Mouse (Mus musculus): ENCODE measurements around the gene Cmya5. TPM values are rescaled to one million over a fixed set of nuclear protein-coding genes. Genes with fewer than 3 reads are reported as not detected.
A peak's percentile ranks its signal among the peaks of the same experiment; 100 is the strongest.

The Cmya5 gene
- total RNA-seq, 2 experiments from 2014 or later = 2.8 to 3.1 TPM

DNA sequence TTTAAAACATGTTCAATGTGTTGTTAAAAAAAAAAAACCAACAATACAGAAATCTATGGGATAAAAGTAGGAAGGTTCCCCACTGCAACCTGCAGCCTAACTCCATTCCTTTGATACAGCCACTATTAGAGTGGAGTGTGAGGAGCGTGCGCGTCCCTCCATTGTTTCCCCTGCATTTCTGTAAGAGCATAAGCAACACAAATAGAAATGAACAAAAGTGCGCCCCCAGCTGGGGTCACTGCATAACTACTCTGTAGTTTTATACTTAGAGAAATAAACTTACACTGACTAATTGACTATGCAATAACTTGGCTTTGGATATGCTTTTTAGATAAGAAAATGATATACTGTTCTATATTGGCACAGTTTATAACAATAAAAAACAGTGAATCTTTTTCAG, 75.0 kb downstream of the Cmya5 start:
- peak in 1 of 2 experiments; percentile 54 for DNase-seq (ENCODE audit: extremely low spot score in 1 of 2, low spot score in 1 of 2)

DNA sequence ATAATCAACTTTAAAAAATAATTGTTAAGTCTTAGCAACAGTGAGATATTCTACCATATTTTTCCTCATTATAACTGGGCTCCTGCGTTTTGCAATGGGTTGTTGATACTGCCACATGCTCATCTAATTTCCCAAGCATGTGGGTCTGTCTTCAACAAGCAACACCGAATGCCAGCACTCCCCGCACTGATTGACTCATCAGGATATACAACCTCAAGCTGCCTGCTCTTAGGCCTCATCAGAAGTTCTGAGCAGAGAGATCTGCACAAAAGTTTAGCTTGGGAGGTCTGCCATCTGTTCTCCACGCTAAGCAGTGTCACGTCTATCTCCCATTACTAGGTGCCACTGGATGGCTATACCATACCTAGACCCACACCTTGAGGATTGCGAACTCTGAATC, 76.2 kb downstream of the Cmya5 start:
- DNase-seq (ENCODE audit: extremely low spot score in 1 of 2, low spot score in 1 of 2) = no peak

DNA sequence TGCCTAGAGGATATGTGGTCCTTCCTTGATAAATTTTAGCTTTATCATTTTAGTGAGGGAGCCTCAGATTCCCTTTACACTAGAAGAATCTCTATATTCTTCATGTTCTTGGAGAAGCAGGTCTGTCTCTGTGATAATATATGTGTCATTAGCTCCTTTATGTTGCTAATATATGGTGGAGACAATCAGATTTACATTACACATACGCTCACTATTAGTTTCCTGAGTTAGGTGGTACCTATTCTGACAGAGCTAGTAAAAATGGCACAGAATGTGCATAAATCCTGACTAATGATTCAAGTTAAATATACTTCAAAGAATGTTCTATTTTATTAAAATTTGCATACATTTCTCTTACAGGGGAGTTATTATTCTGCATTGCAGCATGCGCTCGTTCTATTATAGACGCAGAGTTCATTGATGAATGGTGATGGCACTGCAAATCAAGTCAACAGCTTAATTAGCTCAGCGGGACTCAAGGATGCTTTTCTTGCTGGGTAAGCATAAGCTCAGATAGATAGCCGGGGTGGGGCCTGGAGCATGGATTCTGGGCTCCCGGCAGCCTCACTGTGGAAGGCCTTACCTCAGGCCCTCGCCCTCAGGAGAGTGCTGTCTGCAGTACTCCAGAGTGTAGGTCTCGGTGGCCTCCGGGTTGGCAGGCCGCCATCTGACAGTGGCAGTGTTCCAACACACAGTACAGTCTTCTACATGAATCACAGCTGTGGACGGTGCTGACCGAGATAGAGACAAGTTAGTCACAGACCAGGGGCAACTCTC, 81.5 kb downstream of the Cmya5 start:
- DNase-seq (ENCODE audit: extremely low spot score in 1 of 2, low spot score in 1 of 2) = peak in 1 of 2 experiments; percentile 41

DNA sequence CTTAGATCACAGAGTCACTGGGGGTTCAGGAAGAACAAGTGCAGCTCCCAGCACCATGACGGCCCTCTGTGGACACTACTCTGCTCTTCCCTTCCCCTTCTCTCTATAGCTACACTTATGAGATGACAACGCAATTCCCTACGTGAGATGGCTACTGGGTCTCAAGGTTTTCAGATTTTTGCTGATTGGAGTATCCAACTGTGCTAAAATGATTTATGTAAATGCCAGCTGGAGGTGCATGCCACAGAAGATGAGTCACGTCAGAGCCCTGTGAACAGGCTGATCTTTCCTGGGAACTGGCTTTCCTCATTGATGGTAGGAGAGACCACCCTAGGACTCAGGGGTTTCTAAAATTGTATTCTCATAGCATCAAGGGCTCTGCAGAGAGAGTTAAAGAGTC, 83.2 kb downstream of the Cmya5 start:
- DNase-seq (ENCODE audit: extremely low spot score in 1 of 2, low spot score in 1 of 2) = no peak

DNA sequence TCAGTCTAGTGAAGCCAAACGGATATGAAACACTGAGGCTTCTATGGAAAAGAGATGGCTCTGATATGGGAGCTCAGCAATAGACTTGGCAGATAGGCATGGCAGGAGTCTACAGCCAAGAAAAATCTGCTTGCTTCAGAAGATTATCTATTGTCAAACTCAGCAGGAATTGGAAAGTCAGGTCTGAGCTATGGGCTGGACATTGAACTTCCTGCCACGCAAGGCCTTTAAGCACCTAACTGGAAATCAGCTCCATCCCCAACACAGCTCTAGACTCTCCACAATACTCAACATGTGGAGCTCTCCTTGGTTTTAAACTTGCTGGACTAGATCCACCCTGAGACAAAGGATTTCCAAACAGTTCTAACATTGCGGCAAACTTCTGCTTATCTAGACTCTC, 84.1 kb downstream of the Cmya5 start:
- DNase-seq (ENCODE audit: extremely low spot score in 1 of 2, low spot score in 1 of 2) = no peak

DNA sequence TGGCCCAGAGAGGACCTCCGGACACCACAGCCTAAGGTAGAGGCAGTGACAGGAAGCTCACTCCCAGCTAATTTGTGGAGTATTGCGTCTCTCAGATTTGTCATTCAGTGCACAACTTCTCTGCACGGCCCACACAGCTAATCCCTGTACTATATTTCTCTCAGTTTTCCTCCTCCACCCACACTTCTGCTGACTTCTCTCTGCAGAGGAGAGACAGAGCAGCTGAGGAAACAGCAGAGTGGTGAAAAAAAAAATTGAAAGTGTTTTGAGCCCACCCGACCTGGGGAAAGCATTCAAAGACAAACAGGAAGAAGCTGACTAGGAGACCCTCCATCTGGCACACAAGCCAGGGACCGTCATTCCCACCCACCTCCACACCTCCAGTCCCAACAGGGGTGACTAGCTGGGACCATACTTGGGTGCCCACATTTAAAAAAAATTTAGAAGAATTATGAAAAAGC, 85.9 kb downstream of the Cmya5 start:
- peak in 1 of 2 experiments; percentile 17 for DNase-seq (ENCODE audit: extremely low spot score in 1 of 2, low spot score in 1 of 2)

DNA sequence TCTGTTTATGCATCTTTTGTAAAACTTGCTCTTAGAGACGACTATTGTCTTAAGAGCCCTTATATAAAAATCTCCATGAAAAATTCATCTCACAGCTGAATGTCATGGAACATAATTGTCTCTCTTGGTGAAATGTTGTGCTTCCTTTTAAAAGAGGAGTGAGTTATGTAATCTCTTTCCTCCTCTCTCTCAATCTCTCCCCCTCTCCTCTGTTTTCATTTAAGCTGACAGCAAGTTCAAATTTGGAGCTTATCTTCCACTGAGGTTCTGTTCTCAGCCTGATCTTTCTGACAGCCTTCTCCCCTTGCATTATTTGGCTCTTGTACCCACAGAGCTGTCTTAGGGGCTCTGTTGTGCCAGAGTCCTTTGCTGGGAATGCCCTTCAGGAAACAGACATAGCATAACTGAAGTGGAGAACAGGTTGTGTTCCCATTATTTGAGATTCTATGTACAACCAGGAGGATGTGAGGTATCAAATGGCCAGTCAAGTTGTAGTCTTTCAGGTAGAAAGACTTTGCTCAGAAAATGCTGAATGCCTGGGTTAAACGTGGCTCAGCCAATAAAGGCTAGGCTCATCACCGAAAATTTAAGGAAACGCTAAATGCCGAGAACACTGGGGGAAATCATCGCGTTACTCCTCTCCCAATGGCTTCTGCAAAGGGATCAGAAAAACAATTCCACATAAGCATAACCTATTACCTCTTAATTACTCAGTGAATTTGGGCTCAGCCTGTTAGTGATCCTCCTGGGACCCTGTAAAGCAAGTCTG, 86.8 kb downstream of the Cmya5 start:
- DNase-seq (ENCODE audit: extremely low spot score in 1 of 2, low spot score in 1 of 2) = no peak

DNA sequence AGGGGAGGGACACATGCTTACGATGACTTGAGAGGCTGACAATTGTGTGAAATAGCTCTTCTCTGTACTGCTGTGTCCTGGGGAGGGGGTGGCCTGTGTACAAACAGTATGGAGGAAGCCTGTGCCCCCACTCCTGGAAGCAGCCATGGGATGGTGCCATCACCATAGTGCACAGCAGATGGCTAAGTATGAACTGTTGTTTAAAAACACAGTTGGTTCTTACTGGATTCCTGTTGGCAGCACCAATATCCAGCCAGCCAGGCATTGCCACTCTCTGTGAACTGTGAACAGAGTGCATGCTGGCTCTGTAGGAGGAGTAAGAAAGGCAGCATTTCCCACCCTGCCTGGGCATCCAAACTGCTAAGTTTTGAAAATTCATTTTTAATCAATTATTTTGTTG, 88.4 kb downstream of the Cmya5 start:
- DNase-seq (ENCODE audit: extremely low spot score in 1 of 2, low spot score in 1 of 2) = peak in 1 of 2 experiments; percentile 38

DNA sequence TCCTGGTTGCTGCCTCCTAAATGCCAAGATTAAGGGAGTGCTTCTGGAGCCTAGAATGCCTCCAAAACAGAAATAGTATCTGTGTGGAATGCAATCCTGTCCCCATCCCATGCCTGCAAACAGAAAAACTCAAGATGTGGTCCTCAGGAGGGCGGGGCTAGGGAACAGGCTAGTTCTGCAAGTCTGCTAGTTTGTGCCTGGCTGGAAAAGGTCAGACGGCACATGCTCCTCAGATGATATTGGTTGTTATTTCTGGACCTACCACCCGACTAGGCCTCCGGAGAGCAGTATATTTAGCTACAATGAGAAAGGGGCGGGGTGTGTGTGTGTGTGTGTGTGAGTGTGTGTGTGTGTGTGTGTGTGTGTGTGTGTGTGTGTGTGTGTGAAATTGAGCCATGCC, 93.0 kb downstream of the Cmya5 start:
- no peak for DNase-seq (ENCODE audit: extremely low spot score in 1 of 2, low spot score in 1 of 2)

DNA sequence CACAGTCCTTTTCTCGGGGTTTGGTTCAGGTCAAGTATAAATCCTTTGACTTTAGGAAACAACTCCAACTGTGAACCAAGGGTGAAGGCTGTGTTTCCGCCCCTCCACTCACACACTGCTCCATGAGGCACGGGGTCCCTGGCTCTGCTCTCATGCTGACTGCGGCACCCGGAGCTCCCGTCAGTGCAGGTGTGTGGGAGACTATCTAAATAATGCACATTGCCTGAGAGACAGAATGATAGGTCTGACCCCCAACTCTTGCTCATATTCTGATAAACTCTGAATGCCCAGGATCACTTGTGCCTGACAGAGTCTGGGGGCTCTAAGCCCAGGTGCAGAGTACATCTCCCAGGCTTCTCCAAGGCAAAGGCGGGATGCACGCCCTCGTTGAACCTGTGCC, 103.5 kb downstream of the Cmya5 start:
- no peak for DNase-seq (ENCODE audit: extremely low spot score in 1 of 2, low spot score in 1 of 2)

DNA sequence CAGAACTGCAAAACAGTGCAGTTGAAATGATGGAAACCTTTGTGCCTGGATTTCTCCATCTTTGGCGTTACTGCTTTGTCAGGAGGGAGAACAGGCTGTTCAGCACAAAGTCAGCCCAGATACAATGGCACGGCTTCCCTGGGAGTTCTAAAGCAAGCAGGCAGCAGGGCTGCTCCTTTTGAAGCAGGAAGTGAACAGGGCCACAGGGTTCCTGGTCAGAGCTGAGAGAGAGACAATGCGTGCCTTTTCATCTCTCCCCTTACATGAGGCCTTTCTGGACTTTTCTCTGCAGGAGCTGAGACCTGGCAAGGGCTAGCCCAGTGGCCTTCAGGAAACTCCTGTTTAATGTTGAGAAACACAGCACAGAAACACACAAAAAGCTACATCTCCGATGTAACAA, 108.3 kb downstream of the Cmya5 start:
- DNase-seq (ENCODE audit: extremely low spot score in 1 of 2, low spot score in 1 of 2) = no peak

DNA sequence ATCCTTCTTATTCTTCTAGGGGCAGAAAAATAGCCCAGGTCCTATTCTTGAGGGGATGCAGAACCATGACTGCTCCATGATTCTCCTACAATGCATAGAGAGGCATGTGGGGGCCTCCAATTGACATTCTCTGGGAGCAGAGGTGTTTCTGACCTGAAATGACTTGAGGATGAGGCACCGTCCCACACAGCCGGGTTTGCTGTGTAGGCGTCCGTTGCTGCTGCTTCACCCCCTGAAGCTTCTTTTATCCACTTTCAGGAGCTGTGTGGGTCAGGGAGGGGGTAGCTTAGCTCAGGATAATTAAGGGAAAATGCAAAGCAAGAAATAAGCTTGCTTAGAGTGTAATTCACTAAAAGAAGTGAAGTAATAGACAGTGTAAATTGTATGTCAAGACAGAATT, 115.2 kb downstream of the Cmya5 start:
- DNase-seq (ENCODE audit: extremely low spot score in 1 of 2, low spot score in 1 of 2) = no peak

DNA sequence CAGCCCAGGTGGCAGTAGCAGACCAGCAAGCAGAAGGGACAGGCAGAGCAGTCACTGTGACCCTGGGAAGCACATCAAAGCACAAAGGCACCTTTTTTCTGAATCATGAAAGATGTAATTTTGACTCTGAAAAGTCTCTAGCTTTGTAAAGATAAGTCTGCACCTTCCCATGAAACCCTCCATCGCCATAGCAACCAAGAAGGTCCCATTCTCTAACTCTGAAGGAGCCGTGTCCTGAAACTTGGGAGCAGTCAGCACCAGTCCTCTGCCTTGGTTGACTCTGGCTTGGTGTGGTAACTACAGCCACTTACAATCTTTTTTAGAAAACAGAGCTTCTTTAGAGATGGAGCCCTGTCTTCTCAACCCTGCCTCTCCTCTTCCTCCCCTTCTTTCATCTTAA, 119.7 kb downstream of the Cmya5 start:
- no peak for DNase-seq (ENCODE audit: extremely low spot score in 1 of 2, low spot score in 1 of 2)

DNA sequence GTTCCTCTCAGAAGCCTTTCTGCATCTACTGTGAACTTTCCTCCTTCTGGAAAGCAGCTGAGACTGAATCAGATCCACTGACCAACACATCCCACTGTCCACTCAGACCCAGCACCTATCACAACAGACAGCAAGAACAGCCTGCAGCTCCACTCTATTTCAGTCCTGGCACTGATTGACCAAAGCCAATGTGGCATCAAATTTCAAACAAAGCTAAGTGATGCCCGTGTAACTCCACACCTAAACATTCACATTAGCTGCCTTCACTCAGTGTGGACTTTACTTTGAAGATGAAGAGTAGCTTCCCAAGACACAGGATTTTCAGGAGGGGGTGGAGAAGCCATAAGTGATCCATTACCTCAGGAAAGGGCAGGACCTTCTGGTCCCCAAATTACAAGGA, 122.4 kb downstream of the Cmya5 start:
- no peak for DNase-seq (ENCODE audit: extremely low spot score in 1 of 2, low spot score in 1 of 2)

DNA sequence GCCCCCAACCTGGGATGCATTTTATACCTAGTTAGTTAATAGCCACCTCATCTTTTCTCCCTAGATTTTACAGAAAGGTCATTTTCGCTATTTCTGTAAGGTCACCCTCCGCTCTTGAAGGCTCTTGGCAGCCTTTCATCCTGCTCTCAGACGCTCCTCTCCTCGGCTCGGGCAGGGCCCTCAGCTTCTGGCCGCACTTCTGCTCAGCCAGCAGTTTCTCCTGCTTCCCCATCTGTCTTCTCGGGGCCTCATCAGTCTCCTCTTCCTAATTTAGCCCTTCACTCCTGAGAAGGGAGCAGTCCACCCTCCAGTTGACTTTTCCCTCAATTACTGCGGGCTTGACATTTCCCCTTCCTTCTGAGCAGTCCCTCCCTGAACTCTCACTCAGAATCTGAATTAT, 131.6 kb downstream of the Cmya5 start:
- no peak for DNase-seq (ENCODE audit: extremely low spot score in 1 of 2, low spot score in 1 of 2)

DNA sequence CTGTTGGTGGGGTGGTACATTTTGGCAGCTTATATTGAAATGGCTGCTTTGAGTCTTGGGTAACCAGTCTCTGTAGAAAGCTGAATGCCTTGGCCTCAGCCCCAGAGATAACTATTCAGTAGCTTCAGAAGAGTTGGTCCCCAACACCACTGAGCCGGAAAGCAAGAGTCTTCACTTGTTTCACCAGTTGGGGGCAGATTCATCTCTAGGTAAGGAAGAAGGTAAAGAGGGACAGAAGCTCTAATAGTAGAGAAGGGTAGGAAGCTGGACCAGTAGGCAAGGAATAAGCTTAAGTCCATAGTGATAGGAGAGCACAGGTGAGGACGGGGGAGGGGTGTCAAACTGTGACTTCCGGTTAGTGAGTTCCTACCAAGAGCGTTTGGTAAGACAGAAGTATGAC, 133.2 kb downstream of the Cmya5 start:
- DNase-seq (ENCODE audit: extremely low spot score in 1 of 2, low spot score in 1 of 2) = no peak

DNA sequence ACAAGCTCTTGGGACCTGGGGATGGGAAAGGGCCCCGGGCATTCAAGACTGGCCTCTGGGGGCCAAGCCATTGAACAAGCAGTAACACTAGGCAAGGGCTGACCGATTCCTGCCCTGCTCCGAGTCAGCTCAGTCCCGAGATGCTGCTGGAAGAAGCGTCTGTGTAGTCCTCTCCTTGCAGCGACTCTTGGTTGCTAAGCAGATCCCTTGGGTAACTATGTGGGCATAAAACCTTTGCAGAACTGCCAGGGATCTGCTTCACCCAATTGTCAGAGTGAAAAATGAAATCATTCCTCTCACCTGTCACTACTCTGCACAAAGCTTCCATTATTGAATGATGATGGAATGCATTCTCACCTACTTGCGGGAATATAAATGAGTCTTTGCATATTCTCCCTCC, 134.0 kb downstream of the Cmya5 start:
- DNase-seq (ENCODE audit: extremely low spot score in 1 of 2, low spot score in 1 of 2) = no peak

DNA sequence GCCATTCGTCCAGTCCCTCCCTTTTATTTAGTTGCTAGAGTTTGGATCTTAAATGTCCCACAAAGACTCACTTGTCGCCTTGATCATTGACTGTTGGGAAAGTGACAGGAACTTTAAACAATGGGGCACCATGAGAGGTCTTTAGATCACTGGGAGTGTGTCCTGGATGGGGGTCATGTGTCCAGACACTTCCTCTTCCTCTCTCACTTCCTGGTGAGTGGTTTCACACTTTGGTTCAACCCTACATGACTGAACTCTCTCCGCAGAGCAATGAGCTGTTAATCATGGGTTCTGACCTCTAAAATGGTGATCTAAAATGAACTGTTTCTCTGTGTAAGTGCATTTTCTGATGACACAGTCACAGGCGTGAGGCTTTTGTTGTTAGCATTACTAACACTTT, 137.4 kb downstream of the Cmya5 start:
- no peak for DNase-seq (ENCODE audit: extremely low spot score in 1 of 2, low spot score in 1 of 2)

DNA sequence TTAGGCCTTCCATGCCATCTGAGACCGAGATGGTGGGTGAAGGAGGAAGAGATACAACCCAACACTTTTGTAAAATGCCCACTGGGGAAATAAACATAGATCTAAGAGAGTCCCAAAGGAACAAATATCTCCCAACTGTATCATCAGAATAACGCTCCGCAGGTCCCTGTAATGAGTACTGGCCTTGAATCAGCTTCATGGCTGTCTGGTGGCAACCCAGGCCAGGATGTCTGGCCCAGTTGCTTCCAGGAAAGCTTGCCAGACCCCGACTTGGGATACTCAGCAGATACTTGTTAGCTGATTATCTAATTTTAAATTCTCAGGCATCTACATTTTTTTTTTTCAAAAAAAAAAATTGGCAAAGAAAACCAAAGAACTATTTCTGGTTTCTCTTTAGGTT, 138.2 kb downstream of the Cmya5 start:
- no peak for DNase-seq (ENCODE audit: extremely low spot score in 1 of 2, low spot score in 1 of 2)

DNA sequence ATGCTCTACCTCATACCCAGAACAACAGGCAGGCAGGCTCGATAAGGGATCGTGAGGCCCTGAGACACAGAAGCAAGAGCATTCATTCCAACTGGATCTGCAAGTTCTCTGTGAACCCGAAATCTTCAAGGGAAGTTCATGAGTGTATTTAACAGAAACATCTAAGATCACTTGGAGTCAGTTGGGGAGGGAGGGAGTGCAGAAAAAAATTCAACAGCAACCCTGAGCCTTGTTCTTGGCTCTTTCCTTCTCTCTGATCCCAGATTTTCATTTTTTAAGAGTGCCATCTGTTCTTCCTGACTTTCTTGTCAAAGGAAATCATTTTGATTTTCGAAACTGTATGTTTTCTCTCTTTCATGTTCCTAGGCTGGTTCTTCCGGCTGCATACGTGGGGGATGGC, 140.5 kb downstream of the Cmya5 start:
- no peak for DNase-seq (ENCODE audit: extremely low spot score in 1 of 2, low spot score in 1 of 2)

DNA sequence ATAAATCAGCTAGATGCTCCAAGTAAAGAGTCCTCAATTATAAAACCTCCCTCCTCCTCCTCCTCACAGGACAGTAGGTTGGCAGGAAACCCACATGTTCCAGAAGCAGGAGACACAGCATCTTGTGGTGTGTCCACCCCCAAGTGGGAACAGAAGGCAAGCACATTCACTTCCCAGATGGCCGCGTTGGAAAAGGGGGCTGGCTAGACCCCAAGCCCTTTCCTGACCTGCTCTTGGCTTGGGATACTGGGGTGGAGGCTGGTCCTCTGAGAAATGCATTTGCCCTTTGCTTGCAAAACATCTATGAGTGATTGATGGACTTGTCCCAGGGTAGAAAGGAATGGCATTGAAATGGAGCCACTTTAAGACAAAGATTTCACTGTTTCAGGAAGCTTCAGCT, 142.1 kb downstream of the Cmya5 start:
- DNase-seq (ENCODE audit: extremely low spot score in 1 of 2, low spot score in 1 of 2) = no peak
